Mouse (Mus musculus) cerebellum, adult 8-10 months (tissue): ENCODE measurements around the gene Slc36a2.

Source experiments
- DNase-seq: peaks from one replicate; pipeline ENCODE4 v3.0.0; 2022

Slc36a2 gene

DNA sequence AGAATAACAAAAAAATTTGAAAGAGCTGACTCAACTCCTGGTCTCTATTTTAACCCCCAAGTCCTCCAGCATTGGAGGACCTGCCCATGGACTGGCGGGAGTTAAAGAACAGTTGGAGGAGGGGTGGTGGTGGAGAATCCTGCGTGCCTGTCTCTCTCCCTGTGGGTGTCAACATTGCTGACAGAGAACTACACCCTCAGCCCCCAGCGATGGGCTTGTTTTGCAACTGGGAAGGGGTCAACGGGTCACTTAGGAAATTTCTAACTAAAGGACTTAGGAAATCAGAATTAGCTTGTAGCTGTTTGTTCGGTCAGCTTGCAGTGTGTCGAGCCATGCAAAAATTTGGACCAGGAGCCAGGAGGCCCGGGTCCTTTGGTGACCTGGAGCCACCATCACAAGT, 1.8 kb downstream of the Slc36a2 start:
- DNase-seq, result no peak

DNA sequence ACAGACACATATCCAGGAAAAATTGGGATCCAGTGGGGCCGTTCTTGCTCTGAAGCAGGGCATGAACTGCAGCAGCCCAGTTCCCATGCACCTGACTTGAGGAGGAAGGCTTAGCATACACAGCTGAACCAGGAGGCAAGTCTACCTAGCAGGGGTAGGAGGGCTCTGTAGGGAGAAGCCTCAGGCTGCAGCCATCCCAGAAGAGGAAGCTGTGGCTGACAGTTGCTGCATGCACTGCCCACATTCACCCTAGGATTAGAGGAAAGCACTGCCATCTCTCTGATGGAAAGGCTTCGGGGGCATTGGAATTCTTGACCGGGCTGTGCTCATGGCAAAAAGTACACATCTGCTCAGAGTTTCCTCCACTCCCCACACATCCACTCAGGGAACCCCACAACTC, 5.0 kb downstream of the Slc36a2 start:
- DNase-seq, result no peak

DNA sequence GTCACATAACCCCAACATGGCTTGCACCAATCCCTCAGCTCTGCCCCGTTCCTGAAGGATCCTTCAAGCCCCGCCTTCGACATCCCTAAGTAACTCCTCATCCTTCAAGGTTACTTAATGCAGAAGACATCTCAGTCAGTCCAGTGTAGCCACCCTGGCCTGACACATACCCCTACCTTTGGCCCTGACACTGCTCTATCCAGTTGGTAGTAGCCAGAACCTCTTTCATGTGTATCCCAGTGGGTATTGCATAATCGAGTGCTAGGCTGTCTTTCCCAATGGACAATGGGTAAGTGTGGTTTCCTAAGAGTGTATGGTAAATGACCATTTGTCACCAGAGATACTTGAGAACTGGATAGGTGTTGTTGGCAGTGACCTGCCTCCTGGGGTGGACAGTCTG, 6.0 kb downstream of the Slc36a2 start:
- DNase-seq, result no peak

DNA sequence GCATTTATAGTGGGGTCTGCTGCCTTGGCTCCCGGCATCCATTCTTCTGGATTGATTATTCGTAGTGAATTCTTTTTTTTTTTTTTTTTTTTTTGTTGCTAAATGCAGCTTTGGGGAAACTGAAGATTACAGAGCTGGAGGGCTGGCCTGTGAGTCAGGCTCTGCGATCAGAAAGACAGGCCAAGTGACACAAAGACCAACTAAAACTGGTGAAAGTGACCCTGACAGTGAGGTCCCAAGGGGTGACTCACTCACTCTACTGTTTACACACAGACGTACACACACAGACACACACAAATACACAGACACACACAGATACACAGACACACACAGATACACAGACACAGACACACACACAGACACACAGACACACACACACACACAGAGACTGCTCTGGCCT, 14.4 kb downstream of the Slc36a2 start:
- no peak for DNase-seq

DNA sequence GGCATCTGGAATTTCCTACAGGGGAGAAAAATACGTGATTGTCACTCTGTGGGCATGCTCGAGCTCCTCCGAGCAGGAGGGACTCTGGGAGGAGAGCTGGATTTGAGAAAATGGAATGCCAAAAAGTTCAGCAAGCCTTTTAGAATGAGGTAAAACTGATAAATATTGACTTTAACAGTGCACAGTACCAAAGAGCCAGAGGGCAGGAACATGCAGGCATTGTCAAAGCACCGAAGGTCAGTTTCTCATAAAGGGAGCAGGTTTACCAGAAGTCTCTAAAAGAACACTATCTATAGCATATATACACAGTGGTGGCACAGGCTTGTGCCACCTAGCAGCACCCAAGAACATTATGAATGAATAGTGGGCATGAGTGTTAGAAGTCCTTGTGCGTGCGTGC, 16.0 kb downstream of the Slc36a2 start:
- no peak for DNase-seq

DNA sequence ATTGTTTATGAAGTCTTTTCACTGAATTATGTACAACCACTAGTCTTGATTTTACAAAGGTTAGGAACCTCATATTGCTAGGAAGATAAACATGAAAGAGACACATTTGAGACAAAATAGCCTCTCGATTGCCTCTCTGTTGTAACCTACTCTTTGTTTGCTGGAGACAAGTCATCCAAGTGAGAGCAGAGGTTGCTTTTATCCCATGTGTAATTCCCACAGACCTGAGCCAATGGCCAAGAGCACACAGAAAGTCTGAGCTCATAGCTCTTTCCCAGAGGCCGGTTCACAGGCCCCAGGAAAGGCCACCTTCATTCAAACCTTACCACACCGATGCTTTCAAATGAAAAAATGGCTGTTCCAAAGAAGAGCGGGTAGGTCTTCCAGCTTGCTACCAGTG, 16.4 kb downstream of the Slc36a2 start:
- DNase-seq, result no peak

DNA sequence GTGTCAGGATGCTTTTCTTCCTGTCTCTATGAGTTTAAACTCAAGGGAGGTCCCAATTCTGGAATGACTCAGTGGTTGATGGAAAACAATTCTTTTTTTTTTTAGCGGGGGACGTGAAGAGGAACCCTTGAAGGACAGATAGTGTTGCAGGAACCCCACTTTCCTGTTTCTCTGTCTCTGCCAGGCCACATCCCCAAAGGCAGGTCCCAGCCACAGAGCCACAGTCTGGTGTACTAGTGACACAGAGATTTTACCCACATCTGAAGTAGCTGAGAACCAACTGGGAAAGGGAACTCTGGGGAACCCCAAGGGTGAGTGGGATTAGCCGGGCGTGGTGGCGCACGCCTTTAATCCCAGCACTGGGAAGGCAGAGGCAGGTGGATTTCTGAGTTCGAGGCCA, 19.1 kb downstream of the Slc36a2 start:
- no peak for DNase-seq

DNA sequence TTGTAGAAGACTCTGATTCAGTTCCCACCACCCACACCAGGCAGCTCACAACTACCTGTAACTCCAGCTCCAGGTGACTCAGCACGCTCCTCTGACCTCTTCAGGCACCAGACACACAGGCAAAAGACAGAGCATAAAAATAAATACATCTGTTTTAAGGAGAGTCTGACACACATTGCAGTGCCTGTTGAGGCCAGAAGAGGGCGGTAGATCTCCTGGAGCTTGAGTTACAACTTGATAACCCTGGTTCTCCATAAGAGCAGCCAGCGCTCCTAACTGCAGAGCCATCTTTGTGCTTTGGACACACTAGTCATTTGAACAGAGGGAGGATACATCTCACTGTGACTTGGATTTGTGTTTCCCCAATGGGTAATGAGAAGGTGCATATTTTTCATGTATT, 20.2 kb downstream of the Slc36a2 start:
- DNase-seq, result peak; percentile 36

DNA sequence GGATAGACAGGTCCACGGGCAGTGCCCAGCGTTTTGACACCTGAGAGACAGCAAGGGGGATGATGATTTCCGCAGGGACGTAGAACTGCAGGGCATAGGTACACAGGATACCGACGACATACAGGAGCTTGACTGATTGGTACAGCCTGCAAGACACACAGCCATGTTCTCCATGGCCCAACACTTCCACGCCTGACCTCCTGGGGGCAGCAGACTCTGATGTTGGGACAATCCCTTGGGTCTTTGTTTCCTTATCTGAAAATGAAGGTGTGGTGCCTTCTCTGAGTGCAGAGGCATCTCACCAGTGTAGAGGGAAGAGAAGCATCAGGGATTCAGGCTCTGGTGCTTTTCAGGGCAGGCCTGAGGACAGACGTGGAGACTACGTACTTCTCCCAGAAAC, 22.2 kb downstream of the Slc36a2 start:
- DNase-seq, result peak; percentile 30

DNA sequence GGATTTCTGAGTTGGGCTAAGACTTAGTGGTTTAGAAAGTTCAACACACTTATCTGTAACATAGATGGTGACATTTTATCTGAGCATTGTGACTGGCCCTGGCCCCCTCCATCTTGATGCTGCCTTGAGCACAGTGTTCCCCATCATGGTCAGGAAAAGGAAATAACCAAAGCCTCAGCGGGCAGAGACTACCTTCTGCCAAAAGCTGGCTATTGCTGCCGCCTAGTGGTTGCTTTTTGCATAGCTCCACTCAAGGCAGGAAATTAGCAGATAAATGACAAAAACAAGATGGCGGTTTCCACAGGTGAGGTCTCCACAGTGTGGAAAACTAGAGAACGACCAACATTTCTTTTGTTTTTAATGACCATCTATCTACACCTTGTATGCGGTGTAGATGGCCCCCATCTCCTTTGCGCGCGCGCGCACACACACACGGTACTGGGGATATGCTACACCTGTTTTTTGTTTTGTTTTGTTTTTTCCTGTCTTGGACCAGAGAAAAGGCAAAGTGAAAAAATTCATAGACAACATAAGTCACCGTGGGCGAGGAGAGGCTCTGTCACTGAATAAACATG, 26.0 kb downstream of the Slc36a2 start:
- peak; percentile 72 for DNase-seq

DNA sequence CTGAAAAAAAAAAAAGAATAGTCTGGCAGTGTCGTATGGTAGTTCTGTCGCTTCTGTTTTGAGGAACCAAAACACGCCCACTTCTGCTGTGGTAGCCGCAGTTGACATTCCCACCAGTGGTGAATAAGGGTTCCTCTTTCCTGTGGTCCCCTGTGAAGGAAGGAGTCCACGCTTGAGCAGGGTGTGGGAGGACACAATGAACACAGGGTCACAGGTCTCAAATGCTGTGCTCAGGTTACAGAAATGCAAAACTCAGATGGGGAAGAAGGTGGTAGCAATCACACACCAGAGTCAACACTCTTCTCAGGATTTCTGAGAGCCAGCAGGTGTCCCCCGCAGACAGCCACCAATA, 29.8 kb downstream of the Slc36a2 start:
- DNase-seq, result no peak

DNA sequence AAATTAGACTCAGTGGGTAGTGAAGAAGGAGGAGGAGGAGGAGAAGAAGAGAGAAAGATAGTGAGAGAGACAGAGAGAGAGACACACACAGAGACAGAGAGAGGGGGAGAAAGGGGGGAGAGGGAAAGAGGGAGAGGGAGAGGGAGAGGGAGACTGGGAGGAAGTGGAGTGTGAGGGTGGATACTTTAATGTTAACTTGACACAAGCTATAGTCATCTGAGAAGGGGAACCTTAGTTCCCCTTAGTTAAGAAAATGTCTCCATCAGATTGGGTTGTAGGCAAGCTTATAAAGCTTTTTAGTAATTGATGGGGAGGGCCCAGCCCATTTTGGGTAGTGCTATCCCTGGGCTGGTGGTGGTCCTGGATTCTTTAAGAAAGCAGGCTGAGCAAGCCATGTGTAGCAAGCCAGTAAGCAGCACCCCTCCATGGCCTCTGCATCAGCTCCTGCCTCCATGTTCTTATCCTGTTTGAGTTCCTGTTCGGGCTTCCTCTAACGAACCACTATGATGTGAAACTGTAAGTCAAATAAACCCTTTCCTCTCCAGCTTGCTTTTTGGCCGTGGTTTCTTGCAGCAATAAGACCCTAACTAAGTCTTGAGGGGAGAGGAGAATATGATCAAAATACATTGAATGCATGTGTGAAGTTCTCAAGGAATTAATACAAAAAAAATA, 30.3 kb downstream of the Slc36a2 start:
- DNase-seq, result no peak

DNA sequence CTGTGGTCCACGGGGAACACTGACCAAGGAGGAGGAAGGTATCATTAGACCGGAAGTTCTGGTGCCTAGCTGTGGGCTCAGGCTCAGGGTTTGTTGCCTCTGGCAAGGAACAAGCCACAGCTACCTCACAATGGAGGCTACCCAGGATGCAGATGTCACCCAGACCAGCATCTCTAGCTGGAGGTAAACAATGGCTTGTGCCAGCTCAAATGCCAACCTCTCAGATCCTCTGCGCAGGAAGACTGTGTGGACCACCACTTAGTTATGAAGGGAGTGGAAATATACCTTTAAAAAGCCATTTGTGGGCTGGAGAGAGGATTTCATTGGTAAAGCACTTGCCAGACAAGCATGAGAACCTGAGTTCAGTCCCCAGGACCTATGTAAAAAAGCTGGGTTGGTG, 33.3 kb downstream of the Slc36a2 start, which contains the start of gene Slc36a3:
Gene Slc36a3 (minus strand): TSS at position 101 of the 400 bp plus-strand sequence.
- DNase-seq, result no peak

DNA sequence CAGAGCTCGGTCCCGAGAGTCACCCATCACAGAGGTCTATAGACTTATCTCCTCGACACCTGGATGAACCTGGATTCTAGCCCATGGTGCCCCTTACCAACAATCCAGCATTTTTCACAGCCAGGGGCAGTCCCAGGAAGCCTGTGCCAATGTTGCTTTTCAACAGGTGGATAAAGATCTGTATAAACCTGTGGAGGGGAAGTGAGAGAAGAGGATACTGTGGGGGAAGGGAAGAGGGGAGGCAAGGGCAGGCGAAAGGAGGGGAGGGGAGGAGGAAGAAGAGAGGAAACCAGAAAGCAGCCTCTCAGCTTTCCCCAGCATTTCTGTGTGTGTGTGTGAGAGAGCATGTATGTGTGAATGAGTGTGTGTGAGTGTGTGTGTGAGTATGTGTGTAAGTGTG, 36.4 kb downstream of the Slc36a2 start:
- DNase-seq, result no peak

DNA sequence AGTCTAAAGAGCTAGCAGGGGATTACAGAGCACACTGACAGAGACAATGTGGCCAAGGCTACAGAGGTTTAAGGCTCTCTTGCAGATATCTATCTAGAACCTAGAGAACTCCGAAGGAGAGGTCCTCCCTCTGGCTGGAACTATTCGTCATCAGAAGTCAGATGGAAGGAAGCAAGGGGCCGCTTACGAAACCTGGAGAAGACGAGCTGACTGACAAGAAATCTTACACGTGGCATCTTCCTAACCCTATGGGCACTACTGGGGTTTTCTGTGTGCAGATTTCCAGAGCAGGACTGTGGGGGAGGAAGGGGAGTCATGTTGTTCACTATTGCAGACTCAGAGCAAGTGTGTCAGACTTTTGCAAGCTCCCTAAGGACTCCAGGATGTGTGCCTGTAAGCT, 37.5 kb downstream of the Slc36a2 start:
- no peak for DNase-seq

DNA sequence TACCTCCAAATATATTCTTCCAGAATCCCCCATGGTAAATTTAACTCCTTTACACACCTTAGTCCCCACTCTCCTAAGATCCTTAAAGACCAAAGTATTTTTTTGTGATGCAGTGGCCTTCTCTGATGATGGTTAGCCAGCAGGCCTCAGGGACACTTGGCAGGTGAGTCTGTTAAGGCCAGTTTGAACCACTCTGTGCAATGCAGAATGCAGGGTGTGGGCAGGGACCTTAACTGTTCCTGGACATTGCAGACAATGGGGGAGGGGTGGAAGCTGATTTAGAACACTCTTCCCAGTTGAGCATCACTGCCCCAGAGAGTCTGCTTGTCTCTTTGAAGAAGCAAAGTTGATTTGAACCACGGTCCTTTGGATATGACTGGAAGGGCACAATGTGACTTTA, 38.0 kb downstream of the Slc36a2 start:
- no peak for DNase-seq

DNA sequence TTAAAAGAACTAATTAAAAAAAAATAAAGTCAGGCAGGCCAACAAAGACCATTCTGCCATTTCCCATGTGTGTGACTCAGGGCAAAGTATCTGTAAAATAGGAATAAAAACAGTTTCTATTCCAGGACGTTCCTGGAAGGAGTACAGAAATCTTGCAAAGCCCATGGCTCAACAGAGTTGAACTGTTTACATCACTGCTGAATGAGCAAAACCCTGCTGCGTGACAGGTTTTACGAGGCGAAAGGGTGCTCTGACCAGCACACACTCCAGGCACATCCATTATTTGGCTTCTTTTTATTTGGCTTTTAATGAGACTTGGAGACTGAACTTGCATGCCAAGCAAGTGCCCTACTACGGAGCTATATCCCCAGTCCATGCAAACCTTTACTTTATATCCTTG, 40.9 kb downstream of the Slc36a2 start:
- no peak for DNase-seq

DNA sequence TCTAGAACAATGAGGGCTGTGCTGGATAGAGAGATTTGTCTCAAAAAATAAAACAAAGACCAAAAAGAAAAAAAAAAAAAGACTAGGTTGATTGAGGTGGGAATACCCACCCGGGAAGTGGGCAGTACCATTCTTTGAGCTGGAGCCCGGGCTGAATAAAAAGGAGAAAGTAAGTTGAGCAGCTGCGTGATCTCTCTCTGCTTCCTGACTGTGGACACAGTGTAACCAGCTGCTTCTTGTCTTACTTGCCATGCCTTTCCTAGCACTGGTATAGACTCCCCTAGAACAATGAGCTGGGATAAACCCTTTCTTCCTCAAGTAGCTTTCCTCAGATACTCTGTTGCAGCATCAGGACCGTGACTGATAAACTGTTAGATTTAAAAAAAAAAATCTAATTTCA, 43.4 kb downstream of the Slc36a2 start:
- no peak for DNase-seq

DNA sequence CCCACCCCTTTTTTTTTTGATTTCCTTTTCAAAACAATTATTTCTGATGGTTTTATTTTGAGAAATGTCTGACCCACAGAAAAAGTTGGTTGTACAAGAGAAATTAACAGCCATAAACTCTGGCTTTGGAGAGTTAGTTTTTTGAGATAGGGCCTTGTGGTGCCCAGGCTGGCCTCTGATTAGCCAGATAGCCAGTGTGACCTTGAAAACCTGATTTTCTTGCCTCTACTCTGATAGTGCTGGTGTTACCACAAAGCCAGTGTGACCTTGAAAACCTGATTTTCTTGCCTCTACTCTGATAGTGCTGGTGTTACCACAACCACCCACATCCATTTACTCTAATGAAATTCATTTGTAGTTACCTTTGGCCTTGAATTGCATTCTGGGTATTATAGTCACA, 47.2 kb downstream of the Slc36a2 start:
- no peak for DNase-seq

DNA sequence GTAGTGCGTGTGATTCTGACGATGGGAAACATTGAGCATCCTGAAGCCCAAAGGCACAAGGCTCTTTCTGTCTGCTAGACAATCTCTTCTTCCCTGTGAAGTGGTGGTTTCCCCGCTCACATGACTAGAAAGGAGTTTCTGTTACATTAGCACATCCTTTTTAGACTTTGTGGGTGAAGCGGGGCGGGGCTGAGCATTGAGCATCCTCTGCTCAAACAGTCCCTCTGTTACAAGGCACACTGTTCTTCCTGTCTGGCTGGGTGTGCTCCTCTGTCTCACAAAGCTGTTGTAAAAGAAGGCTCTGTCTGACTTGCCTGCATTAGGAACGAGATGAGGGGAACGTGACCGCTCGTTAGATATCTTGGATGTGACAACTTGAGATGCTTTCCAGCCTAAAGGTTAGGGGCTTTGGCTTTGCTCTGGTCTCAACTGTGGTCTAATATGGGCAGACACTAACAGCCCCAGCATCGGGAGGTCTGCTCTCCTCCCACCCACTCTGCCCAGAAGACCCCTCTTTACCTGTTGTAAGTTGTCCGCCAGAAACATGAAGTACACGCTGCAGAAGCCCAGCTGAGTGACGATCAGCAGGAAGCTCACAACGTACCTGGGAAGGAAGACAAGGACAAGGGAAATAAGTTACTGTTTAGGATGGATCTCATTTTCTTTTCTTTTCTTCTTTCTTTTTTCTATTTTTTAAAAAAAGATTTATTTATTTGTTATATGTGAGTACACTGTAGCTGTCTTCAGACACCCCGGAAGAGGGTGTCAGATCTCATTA, 47.9 kb downstream of the Slc36a2 start:
- DNase-seq, result no peak

DNA sequence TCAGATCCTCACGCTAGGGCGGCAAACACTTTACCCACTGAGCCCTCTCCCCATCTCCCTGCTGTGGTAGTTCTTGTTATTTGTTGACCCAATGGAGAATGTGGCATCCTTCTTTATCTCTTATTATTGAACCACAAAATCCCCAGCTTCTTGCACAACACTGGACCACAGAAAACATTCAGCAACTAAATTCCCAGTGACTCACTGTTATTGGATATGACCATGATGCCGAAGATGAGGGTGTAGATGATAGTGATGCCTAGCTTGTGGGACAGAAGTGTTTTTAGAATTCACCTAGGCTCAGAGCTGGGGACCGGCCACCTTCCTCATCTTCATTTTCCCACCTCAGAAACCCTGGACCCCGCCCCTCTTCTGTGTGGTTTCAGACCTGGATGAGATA, 50.0 kb downstream of the Slc36a2 start:
- DNase-seq, result no peak

DNA sequence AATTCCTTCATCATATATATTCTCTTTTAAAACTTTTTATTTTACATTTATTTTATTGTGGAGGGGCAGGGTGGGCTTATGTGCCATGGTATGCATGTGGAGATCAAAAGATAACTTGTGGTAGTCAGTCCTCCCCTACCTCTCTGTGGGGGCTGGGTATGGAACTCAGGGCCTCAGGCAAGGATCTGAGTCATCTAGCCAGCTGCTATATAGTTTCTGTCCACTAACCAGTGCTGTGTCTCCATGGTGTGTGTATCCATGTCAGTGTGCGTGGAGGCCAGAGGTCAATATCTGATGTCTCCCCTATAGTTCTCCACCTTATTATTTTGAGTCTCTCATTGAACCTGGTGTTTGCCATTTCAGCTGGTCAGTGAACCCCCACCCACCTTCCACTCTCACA, 50.5 kb downstream of the Slc36a2 start:
- DNase-seq, result no peak

DNA sequence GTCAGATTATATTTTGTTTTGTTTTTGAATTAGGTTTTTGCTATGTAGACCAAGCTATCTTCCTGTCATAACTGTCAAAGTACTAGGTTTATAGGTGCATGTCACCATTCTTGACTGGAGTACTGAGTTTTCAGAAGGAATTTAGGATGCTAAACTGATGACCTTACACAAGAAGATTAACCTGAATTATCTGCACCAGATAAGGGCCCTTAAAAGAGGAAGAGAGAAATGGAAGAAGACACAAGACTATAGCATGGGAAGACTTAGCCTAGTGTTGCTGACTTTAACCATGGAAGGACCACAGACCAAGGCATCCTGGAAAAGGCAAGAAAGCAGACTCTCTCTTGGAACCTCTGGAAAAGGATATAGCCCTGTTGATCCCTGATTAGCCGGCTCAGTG, 51.7 kb downstream of the Slc36a2 start:
- DNase-seq, result no peak

DNA sequence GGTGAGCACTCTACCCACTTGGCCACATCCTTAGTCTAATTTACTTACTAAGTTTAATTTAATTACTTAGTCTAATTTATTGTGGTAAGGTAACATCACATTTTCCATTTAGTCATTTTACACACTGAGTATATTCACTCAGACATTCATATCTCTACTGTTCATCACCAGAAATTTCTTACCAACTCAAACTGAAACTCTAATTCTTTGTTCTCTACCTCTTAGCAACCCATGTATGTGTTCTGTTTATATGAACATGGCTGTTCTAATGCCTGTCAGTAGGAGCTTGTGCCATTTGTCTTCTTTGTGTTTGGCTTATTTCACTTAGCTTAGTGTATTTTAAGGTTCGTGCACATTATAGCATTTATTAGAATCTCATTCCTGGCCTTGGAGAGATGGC, 52.9 kb downstream of the Slc36a2 start:
- DNase-seq, result no peak
